Mouse (Mus musculus) heart, embryonic 12.5 days (tissue): Measurements from ENCODE around the gene Srd5a1. TPM values are rescaled to one million over a fixed set of nuclear protein-coding genes. Genes with fewer than 3 reads are reported as not detected.

Experiments used
- ATAC-seq: fragments of 200-750 bp; cut with Nextera tagmentation; 2 replicates; pipeline ENCODE4 v1.8.0; 2017; ENCODE audit warnings: moderate TSS enrichment, moderate library complexity; ENCODE audit not compliant: insufficient number of reproducible peaks, low FRiP score
- H3K27ac ChIP-seq: fragments of 300-500 bp; sonication (generic); 2 replicates; pipeline ENCODE4 v1.5.1; 2016; ENCODE audit warnings: mild to moderate bottlenecking, moderate library complexity; ENCODE audit not compliant: poor library complexity, severe bottlenecking
- H3K27me3 ChIP-seq: fragments of 300-500 bp; sonication (generic); replicated peaks from 2 replicates; pipeline ENCODE4 v1.6.1; 2016; ENCODE audit warnings: mild to moderate bottlenecking, moderate library complexity
- H3K36me3 ChIP-seq: fragments of 300-500 bp; sonication (generic); 2 replicates; pipeline ENCODE4 v1.6.1; 2016; ENCODE audit warnings: mild to moderate bottlenecking, moderate library complexity
- H3K4me1 ChIP-seq: fragments of 300-500 bp; sonication (generic); replicated peaks from 2 replicates; pipeline ENCODE4 v1.6.1; 2016; ENCODE audit warnings: mild to moderate bottlenecking
- H3K4me2 ChIP-seq: fragments of 300-500 bp; sonication (generic); 2 replicates; pipeline ENCODE4 v1.6.1; 2016; ENCODE audit warnings: mild to moderate bottlenecking, moderate library complexity
- H3K4me3 ChIP-seq: fragments of 300-500 bp; sonication (generic); 2 replicates; pipeline ENCODE4 v1.5.1; 2016; ENCODE audit warnings: mild to moderate bottlenecking
- H3K9ac ChIP-seq: fragments of 300-500 bp; sonication (generic); 2 replicates; pipeline ENCODE4 v1.6.1; 2016; ENCODE audit warnings: mild to moderate bottlenecking, moderate library complexity
- H3K9me3 ChIP-seq: fragments of 300-500 bp; sonication (generic); replicated peaks from 2 replicates; pipeline ENCODE4 v1.6.1; 2016; ENCODE audit warnings: mild to moderate bottlenecking, moderate library complexity
- WGBS: fragments of 180-500 bp; shearing (Covaris S2); methylation state at CpG from one replicate; pipeline ENCODE4 v1.1.7; 2016; 5-methylcytosine and 5-hydroxymethylcytosine counted together
- polyA plus RNA-seq: library from polyadenylated mRNA; unstranded; fragments of >200 nt; fragmentation: Nextera tagmentation; extraction: Ambion mirVana; gene quantifications from 2 replicates; pipeline ENCODE4 v1.2.1, GENCODE M21; 2016

Gene Srd5a1
- 7.2 and 8.1 TPM in 2 replicates for polyA plus RNA-seq

DNA sequence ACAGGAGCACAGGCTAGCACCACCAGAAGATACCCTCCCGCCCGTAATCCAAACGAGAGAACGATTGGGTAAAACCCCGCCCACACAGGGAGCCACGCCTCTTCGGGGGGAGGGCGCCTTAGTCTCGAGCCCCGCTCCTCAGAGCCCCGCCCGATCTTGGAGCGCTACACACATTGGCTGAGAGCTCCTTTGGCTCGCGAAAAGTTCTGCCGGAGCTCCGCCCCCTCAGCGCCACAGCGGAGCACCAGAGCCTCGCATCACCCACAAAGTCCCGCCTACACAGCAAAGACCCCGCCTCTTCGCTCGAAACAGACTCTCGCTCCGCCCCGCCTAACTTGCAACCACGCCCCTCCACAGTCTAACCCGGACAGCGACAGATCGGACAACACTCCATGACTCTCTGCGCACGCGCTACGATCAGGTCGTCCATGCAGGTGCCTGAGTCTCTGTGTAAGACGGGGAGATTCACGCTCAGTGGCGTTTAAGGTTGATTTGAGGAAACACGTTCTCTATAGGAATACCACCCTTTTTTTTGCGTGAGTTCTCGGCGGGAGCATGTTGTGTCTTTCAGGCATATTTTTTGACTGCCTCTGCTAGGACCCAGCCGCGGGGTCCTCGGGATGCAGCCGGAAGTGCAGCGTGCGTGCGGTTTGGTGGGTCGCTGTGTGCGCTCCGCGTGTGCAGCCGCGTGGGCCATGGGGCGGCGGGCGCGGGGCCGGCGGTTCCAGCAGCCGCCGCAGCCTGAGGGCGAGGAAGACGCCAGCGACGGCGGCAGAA is at the start of gene Srd5a1:
Srd5a1 (minus strand) TSS at position 45 of the 777 bp plus-strand sequence.
- H3K36me3 ChIP-seq, result peaks cover 33% of the 10 kb centered on the region
- H3K4me2 ChIP-seq, result peak within 1 kb of the TSS; percentile 98
- peaks cover 10% of the 10 kb centered on the region for H3K27me3 ChIP-seq
- H3K9me3 ChIP-seq, result no peaks in the 10 kb centered on the region
- no peak within 1 kb of the TSS; the same call in 1 of the 2 replicates for H3K27ac ChIP-seq
- peaks cover 25% of the 10 kb centered on the region for H3K4me1 ChIP-seq
- WGBS, result under 1% methylated on average over 69 of the region's 69 CpGs
- peak within 1 kb of the TSS; percentile 94 for H3K9ac ChIP-seq
- peak; percentile 99 for ATAC-seq
- peak within 1 kb of the TSS; percentile 99 for H3K4me3 ChIP-seq

- H3K4me2 ChIP-seq, result no peak overlapping the region
- H3K36me3 ChIP-seq, result no peaks in the 10 kb centered on the region
- no peaks in the 10 kb centered on the region for H3K4me1 ChIP-seq
- 66% methylated on average over 3 of the region's 3 CpGs for WGBS
- H3K27me3 ChIP-seq, result no peaks in the 10 kb centered on the region
- H3K4me3 ChIP-seq, result no peak overlapping the region
- H3K9ac ChIP-seq, result no peak overlapping the region
- no peak for ATAC-seq
- H3K27ac ChIP-seq, result no peak overlapping the region
- H3K9me3 ChIP-seq, result no peaks in the 10 kb centered on the region
Measured at GRCm38 (mm10) chr13:69654508-69654907, 43.3 kb upstream of the Srd5a1 start.

- no peaks in the 10 kb centered on the region for H3K27me3 ChIP-seq
- H3K9ac ChIP-seq, result no peak overlapping the region
- no peak overlapping the region for H3K4me2 ChIP-seq
- no peak overlapping the region for H3K4me3 ChIP-seq
- no peaks in the 10 kb centered on the region for H3K36me3 ChIP-seq
- no peak overlapping the region for H3K27ac ChIP-seq
- H3K4me1 ChIP-seq, result no peaks in the 10 kb centered on the region
- ATAC-seq, result no peak
- WGBS, result 80% methylated on average over 9 of the region's 9 CpGs
- H3K9me3 ChIP-seq, result no peaks in the 10 kb centered on the region
Measured at GRCm38 (mm10) chr13:69646481-69646880, 35.2 kb upstream of the Srd5a1 start.

DNA sequence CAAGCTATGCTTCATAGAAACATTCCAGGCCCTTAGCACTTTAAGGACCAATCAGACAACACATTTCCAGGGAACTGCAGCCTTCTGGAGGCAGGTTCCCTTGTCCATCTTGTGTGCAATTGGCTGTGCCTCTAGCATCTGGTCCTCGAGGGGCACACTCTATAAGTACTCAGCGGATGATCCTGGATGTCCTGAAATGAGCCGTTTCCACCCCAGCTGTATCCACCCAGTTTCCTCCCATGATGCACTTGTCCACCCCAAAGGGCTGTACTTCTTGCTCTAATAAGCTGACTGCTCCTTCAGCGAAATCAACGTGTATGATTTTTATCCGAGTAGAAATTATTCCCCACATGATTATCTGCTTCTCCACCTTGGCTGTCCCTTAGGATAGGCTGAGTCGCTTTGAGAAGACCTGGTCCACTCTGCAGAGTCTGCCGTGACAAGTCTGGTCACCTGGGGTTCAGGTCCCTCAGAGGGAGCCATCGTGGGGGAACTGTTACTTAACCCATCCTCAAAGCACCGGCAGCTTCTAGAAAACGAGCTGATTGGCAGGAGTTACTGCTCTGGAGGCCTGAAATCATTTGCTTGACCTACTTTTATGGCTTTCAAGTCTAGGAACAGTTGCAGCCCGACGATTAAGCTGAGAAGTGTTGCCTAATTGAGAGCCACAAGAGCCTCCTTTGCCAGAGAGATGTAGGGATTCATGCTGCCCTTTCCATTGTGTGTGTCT is 34.6 kb upstream of the Srd5a1 start:
- no peak overlapping the region for H3K27ac ChIP-seq
- no peak overlapping the region for H3K9ac ChIP-seq
- H3K9me3 ChIP-seq, result no peaks in the 10 kb centered on the region
- no peak overlapping the region for H3K4me2 ChIP-seq
- H3K4me3 ChIP-seq, result no peak overlapping the region
- 72% methylated on average over 13 of the region's 13 CpGs for WGBS
- no peak for ATAC-seq
- no peaks in the 10 kb centered on the region for H3K27me3 ChIP-seq
- no peaks in the 10 kb centered on the region for H3K4me1 ChIP-seq
- no peaks in the 10 kb centered on the region for H3K36me3 ChIP-seq

DNA sequence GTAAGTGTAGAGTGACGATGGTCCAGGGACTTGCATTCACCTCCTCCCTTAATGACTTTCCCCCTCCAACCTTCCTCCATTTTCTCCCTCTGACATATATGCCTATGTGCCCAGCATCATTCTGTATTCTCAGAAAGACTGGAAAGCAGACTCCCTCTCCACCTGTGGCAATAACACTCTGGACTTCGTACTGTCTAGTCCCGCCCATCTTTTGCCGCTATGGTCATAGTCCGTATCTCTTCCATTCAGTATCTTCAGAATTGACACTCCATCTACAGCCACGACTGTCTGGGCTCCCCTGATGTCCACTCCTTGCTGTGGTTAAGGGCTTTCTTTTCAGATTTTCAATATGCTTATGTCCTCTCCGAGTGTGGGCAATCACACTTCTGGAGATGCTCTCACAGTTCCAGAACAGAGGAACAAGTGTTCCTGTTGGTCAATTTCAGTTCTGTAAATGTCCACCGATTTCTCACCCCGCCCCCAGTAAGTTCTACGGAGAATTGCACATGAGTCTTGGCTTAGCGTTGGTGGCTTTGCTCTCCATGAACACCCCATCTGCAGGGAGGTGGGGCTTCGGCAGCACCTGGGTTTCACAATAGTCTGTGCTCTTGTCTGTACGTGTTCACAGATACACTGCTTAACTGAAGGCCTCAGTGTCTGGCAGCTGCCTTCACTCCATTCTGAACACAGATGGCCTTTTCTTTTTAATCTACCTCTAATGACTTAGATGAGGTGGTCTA is 33.4 kb upstream of the Srd5a1 start:
- H3K27ac ChIP-seq, result no peak overlapping the region
- H3K9me3 ChIP-seq, result no peaks in the 10 kb centered on the region
- no peaks in the 10 kb centered on the region for H3K27me3 ChIP-seq
- H3K4me3 ChIP-seq, result no peak overlapping the region
- no peak for ATAC-seq
- H3K4me1 ChIP-seq, result no peaks in the 10 kb centered on the region
- no peak overlapping the region for H3K4me2 ChIP-seq
- H3K9ac ChIP-seq, result no peak overlapping the region
- 79% methylated on average over 13 of the region's 13 CpGs for WGBS
- peaks cover 8% of the 10 kb centered on the region for H3K36me3 ChIP-seq

DNA sequence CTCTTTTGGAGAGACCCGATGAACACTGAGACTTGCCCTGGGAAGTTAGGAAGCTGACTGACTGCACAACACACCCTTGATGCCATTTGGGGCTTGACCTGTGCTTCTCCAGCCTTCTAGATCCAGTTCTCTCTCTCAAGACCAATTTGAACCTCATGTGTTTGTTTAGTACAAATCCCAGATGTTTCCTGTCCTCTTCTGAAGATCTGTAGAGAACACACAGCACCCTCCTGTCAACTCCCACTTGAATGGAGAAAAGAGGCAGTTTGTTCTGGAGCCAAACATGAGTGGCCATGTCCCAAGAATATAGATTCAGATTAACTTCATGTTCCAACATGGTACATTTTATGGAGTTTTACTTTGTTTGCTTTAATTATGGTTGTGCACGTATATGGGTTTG is 32.7 kb upstream of the Srd5a1 start:
- ATAC-seq, result no peak
- 89% methylated on average over 2 of the region's 2 CpGs for WGBS

GRCm38 (mm10) chr13:69642656-69643216 is 31.5 kb upstream of the Srd5a1 start:
- ATAC-seq, result no peak
- H3K36me3 ChIP-seq, result peaks cover 22% of the 10 kb centered on the region
- no peak overlapping the region for H3K9ac ChIP-seq
- no peak overlapping the region for H3K4me2 ChIP-seq
- H3K27ac ChIP-seq, result no peak overlapping the region
- H3K27me3 ChIP-seq, result no peaks in the 10 kb centered on the region
- H3K4me3 ChIP-seq, result no peak overlapping the region
- WGBS, result 71% methylated on average over 5 of the region's 5 CpGs
- no peaks in the 10 kb centered on the region for H3K9me3 ChIP-seq
- H3K4me1 ChIP-seq, result no peaks in the 10 kb centered on the region

More for the DNA sequence above, 32.7 kb upstream of the Srd5a1 start:
- Histone ChIP-seq H3K4me3 (no peak overlapping the region), H3K4me1 (no peaks in the 10 kb centered on the region), H3K27ac (no peak overlapping the region), H3K9ac (no peak overlapping the region), H3K27me3 (no peaks in the 10 kb centered on the region), H3K36me3 (peaks cover 13% of the 10 kb centered on the region), H3K4me2 (no peak overlapping the region), H3K9me3 (no peaks in the 10 kb centered on the region)

DNA sequence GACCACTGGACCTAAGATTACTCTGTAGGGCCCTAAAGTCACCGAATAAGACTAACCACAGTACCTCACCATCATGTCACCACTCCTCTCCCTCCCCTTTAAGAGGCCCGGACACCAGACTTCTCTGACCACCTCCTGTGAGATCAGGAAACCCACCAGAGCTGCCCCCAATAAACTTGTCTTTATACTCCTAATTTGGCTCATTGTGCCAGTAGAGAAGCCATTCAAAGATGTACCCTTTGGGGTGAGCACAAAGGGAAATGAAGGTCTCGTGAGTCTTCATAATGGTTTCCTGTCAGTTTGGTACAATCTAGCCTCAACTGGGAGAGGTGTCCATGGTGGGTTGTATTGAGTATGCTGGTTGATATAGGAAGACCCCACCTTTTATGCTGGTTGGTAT is 29.8 kb upstream of the Srd5a1 start:
- peaks cover 37% of the 10 kb centered on the region for H3K36me3 ChIP-seq
- no peak overlapping the region for H3K9ac ChIP-seq
- WGBS, result 77% methylated on average over 3 of the region's 3 CpGs
- no peak overlapping the region for H3K27ac ChIP-seq
- H3K9me3 ChIP-seq, result no peaks in the 10 kb centered on the region
- H3K4me1 ChIP-seq, result no peaks in the 10 kb centered on the region
- no peaks in the 10 kb centered on the region for H3K27me3 ChIP-seq
- no peak overlapping the region for H3K4me3 ChIP-seq
- no peak for ATAC-seq
- H3K4me2 ChIP-seq, result no peak overlapping the region

- no peak for ATAC-seq
- Histone ChIP-seq H3K9me3 (no peaks in the 10 kb centered on the region), H3K4me2 (no peak overlapping the region), H3K9ac (no peak overlapping the region), H3K27ac (no peak overlapping the region), H3K4me1 (no peaks in the 10 kb centered on the region), H3K4me3 (no peak overlapping the region), H3K27me3 (no peaks in the 10 kb centered on the region), H3K36me3 (peaks cover 42% of the 10 kb centered on the region)
- 81% methylated on average over 4 of the region's 4 CpGs for WGBS
Measured at GRCm38 (mm10) chr13:69640541-69640940, 29.3 kb upstream of the Srd5a1 start.

- no peak for ATAC-seq
- H3K9ac ChIP-seq, result no peak overlapping the region
- 93% methylated on average over 4 of the region's 4 CpGs for WGBS
- no peaks in the 10 kb centered on the region for H3K27me3 ChIP-seq
- H3K4me3 ChIP-seq, result no peak overlapping the region
- H3K36me3 ChIP-seq, result peaks cover 46% of the 10 kb centered on the region
- H3K9me3 ChIP-seq, result no peaks in the 10 kb centered on the region
- no peak overlapping the region for H3K4me2 ChIP-seq
- no peaks in the 10 kb centered on the region for H3K4me1 ChIP-seq
- H3K27ac ChIP-seq, result no peak overlapping the region
Measured at GRCm38 (mm10) chr13:69640126-69640525, 28.9 kb upstream of the Srd5a1 start.

GRCm38 (mm10) chr13:69639251-69639650 is 28.0 kb upstream of the Srd5a1 start:
- Histone ChIP-seq H3K27ac (no peak overlapping the region), H3K27me3 (no peaks in the 10 kb centered on the region), H3K4me3 (no peak overlapping the region), H3K9ac (no peak overlapping the region), H3K9me3 (no peaks in the 10 kb centered on the region), H3K4me2 (no peak overlapping the region), H3K4me1 (no peaks in the 10 kb centered on the region), H3K36me3 (peaks cover 55% of the 10 kb centered on the region)
- no peak for ATAC-seq
- 85% methylated on average over 5 of the region's 5 CpGs for WGBS
